ENCODE assay signal across 8 mouse cellular contexts in genomic region chr1:152687099-152687730, GRCm38 (mm10).
A peak's percentile ranks its signal among the peaks of the same experiment; 100 is the strongest.
DNase-seq lines count a peak whose midpoint lies in the region; ATAC-seq and TF ChIP-seq lines count a peak whose summit lies in the region.

No protein-coding gene starts in this region.

- H3K9ac ChIP-seq in ES-E14 (ENCODE audit: insufficient read depth, low read depth, low read length, poor library complexity, severe bottlenecking) = no peak overlapping the region
- H3K9ac ChIP-seq in heart, embryonic 14.5 days (ENCODE audit: low read length) = peak overlapping the region; percentile 47
- peak overlapping the region; percentile 40; the same call in 1 of the 2 replicates for H3K9ac ChIP-seq in limb, embryonic 12.5 days (replicated peaks)

- H3K4me2 ChIP-seq in heart, embryonic 14.5 days (ENCODE audit: low read length) = peak overlapping the region; percentile 46
- H3K4me2 ChIP-seq in limb, embryonic 12.5 days = peak overlapping the region; percentile 27
- H3K4me2 ChIP-seq in myocyte (ENCODE audit: low read depth) = peak overlapping the region; percentile 49

- no peak overlapping the region for H3K27ac ChIP-seq in ES-E14 (ENCODE audit: insufficient read depth, low read depth, low read length, poor library complexity, severe bottlenecking)
- peak overlapping the region; percentile 66 to 86 for H3K27ac ChIP-seq in heart, embryonic 14.5 days (replicated peaks in 1 of 2; ENCODE audit: control insufficient read depth in 1 of 2, insufficient read depth in 1 of 2, low read depth in 2 of 2, low read length in 2 of 2)
- H3K27ac ChIP-seq in limb, embryonic 12.5 days = peak overlapping the region; percentile 81

- peak; percentile 6 for DNase-seq in ES-E14 (ENCODE audit: low read depth, low spot score)
- DNase-seq in embryo, embryonic 9.5 days (ENCODE audit: extremely low spot score) = peak; percentile 65
- DNase-seq in thymus, postnatal 14 days = no peak
- no peak for DNase-seq in left cerebral cortex, adult 11 months (ENCODE audit: low spot score)

- H3K4me3 ChIP-seq in ES-E14 (ENCODE audit: insufficient read depth in 1 of 2, low read depth in 1 of 2, low read length in 2 of 2, poor library complexity in 1 of 2, severe bottlenecking in 1 of 2) = no peak overlapping the region
- H3K4me3 ChIP-seq in heart, embryonic 14.5 days (ENCODE audit: control insufficient read depth in 1 of 2, insufficient read depth in 1 of 2, low read depth in 1 of 2, low read length in 2 of 2) = no peak overlapping the region
- no peak overlapping the region for H3K4me3 ChIP-seq in limb, embryonic 12.5 days (replicated peaks)
- no peak overlapping the region for H3K4me3 ChIP-seq in myocyte

- ATAC-seq in heart, embryonic 14.5 days (ENCODE audit: insufficient number of reproducible peaks, insufficient read depth, low FRiP score, low read depth) = no peak
- ATAC-seq in limb, embryonic 12.5 days (ENCODE audit: insufficient number of reproducible peaks, insufficient read depth, low FRiP score, low TSS enrichment, low read depth) = peak; percentile 91
- no peak for ATAC-seq in granulocyte monocyte progenitor cell, adult 5-6 weeks (replicated peaks; ENCODE audit: poor library complexity, severe bottlenecking)

- no peaks in the 10 kb centered on the region for H3K9me3 ChIP-seq in ES-E14 (ENCODE audit: control insufficient read depth, insufficient read depth, low read depth, low read length)
- H3K9me3 ChIP-seq in heart, embryonic 14.5 days (ENCODE audit: control insufficient read depth, low read length) = no peaks in the 10 kb centered on the region
- H3K9me3 ChIP-seq in limb, embryonic 12.5 days = no peaks in the 10 kb centered on the region

- no peak overlapping the region for H3ac ChIP-seq in myocyte (ENCODE audit: control insufficient read depth, insufficient read length)

- no peak for TF ChIP-seq POLR2A in myocyte (IDR thresholded peaks at IDR 0.05; ENCODE audit: insufficient read length, low read depth)

- H3K4me1 ChIP-seq in ES-E14 (ENCODE audit: control insufficient read depth in 2 of 2, insufficient read depth in 2 of 2, low read length in 2 of 2, poor library complexity in 1 of 2) = peaks cover 0 to 4% of the 10 kb centered on the region in 2 experiments; a peak in 1 of 4 replicates
- H3K4me1 ChIP-seq in heart, embryonic 14.5 days (ENCODE audit: control insufficient read depth in 2 of 2, insufficient read depth in 2 of 2, low read length in 2 of 2) = peaks cover 42 to 81% of the 10 kb centered on the region in 2 experiments
- H3K4me1 ChIP-seq in limb, embryonic 12.5 days (replicated peaks) = peaks cover 48% of the 10 kb centered on the region

- H3K79me2 ChIP-seq in myocyte (ENCODE audit: control insufficient read depth, insufficient read depth) = no peaks in the 10 kb centered on the region

- in situ Hi-C loops in ES-E14 (cut with MboI; ENCODE audit: low sequenced_read_pairs in 2 of 2, unreplicated experiment in 2 of 2) = no loop called here

- WGBS in heart, embryonic 14.5 days = 10% methylated on average over 6 of the region's 6 CpGs
- 3% methylated on average over 6 of the region's 6 CpGs for WGBS in limb, embryonic 12.5 days

- H3K36me3 ChIP-seq in ES-E14 (ENCODE audit: control insufficient read depth, insufficient read depth, low read length, poor library complexity, severe bottlenecking) (no peaks in the 10 kb centered on the region), myocyte (ENCODE audit: control insufficient read depth, insufficient read depth) (no peaks in the 10 kb centered on the region)
- no peaks in the 10 kb centered on the region for H3K36me3 ChIP-seq in heart, embryonic 14.5 days (ENCODE audit: control insufficient read depth, insufficient read depth, low read length)
- no peaks in the 10 kb centered on the region for H3K36me3 ChIP-seq in limb, embryonic 12.5 days

- no peaks in the 10 kb centered on the region for H3K27me3 ChIP-seq in heart, embryonic 14.5 days (ENCODE audit: control insufficient read depth, insufficient read depth, low read length)
- no peaks in the 10 kb centered on the region for H3K27me3 ChIP-seq in limb, embryonic 12.5 days
- no peaks in the 10 kb centered on the region for H3K27me3 ChIP-seq in myocyte (ENCODE audit: control insufficient read depth, insufficient read depth, insufficient read length)

TF ChIP-seq in ES-E14, 5 proteins besides CTCF, POLR2A, EP300 and RAD21:
- TF ChIP-seq ZNF384 (IDR thresholded peaks at IDR 0.05; ENCODE audit: low read depth, low read length) = no peak

TF ChIP-seq in myocyte, 11 proteins besides CTCF, POLR2A, EP300 and RAD21:
- TF ChIP-seq MAX (IDR thresholded peaks at IDR 0.05; ENCODE audit: low read depth) (no peak), MYOG (IDR thresholded peaks at IDR 0.05; ENCODE audit: control insufficient read depth in 1 of 3, insufficient read depth in 1 of 3, insufficient read length in 2 of 3, low read depth in 2 of 3) (no peak), MYOD1 (IDR thresholded peaks at IDR 0.05; ENCODE audit: control insufficient read depth in 1 of 3, insufficient read length in 2 of 3, low read depth in 2 of 3) (no peak), REST (IDR thresholded peaks at IDR 0.05; ENCODE audit: insufficient read depth, insufficient read length) (no peak), TCF3 (IDR thresholded peaks at IDR 0.05; ENCODE audit: insufficient read length, low read depth) (no peak), E2F4 (IDR thresholded peaks at IDR 0.05; ENCODE audit: insufficient read depth) (no peak), TCF12 (IDR thresholded peaks at IDR 0.05; ENCODE audit: insufficient read depth, poor library complexity, severe bottlenecking) (no peak), CEBPB (IDR thresholded peaks at IDR 0.05; ENCODE audit: insufficient read depth, poor library complexity, severe bottlenecking) (no peak), SRF (IDR thresholded peaks at IDR 0.05; ENCODE audit: control insufficient read depth, insufficient read length, low read depth) (no peak), USF1 (IDR thresholded peaks at IDR 0.05; ENCODE audit: low read depth) (no peak), POLR2AphosphoS2 (IDR thresholded peaks at IDR 0.05; ENCODE audit: insufficient read length, low read depth) (no peak)

Comparison
In these comparisons a context has a peak if more than half of its experiments do, and no peak if none do; other contexts are left out.
1. DNase-seq: peak in ES-E14 (single experiment) and embryo, embryonic 9.5 days (single experiment); none in thymus, postnatal 14 days (single experiment) and left cerebral cortex, adult 11 months (single experiment).
2. Peak in every context shown above with its lines, with median percentiles within 50 percentile points of each other: H3K4me2 ChIP-seq.